Mouse (Mus musculus) testis, adult 10 weeks (tissue): ENCODE measurements around the gene Lrrfip1. TPM values are rescaled to one million over a fixed set of nuclear protein-coding genes. Genes with fewer than 3 reads are reported as not detected.

ENCODE experiments used
- polyA plus RNA-seq: library from polyadenylated mRNA; stranded (reverse); fragments of 350-450 nt; fragmentation: Illumina TruSeq; extraction: RNeasy Lipid Tissue Mini Kit (QIAGEN cat#74804); gene quantifications from one replicate; pipeline ENCODE4 v1.2.3, GENCODE M21; 2014; ENCODE audit warnings: low read depth, low replicate concordance

The Lrrfip1 gene
- polyA plus RNA-seq: 1.1 TPM

DNA sequence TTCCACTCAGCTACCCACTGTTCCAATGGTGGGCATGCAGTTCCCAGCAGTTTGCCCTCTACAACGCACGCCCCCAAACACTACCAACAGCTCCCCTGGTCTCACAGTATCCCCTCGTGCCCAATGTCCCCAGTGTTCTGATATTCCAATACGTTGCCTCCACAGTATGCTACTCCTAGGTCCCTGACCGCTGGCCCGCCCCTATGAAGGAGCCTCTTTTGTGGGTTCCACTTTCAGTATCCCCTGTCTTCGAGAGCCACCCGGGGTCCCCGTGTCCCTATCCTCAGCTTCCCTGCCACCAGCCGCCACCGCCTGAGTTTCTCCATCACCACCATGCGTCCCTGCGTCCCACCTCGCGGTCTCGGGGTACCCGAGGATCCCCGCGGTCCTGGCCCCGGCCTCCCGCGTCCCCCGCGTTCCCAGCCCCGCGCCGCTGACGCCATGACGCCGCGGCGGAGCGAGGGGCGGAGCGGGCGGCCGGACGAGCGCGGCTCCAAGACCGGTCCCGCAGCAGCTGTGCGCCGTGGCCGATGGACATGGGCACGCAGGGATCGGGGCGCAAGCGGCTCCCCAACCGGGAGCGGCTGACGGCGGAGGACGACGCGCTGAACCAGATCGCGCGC, at the start of gene Lrrfip1:
Gene Lrrfip1 (plus strand): TSS at position 470 of the 623 bp plus-strand sequence.

DNA sequence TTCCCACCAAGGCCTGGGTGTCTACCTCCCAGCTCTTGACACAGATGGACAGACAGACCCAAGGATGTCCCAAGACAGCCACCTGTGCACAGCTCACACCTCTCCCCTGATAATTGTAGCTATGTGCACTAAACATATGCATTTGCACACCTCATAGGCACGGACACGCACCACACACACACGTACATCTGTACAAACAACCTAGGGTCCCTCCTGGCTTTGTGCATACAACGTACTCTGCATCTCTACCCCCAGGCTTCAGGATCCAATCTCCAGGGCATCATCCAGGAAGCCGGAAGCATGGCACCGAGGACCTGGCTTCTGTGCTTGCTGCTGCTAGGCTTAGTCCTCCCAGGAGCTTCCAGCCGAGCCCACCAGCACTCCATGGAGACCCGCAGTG, 45.7 kb upstream of the Lrrfip1 start, which contains the start of gene Prlh:
Gene Prlh (plus strand): TSS at position 301 of the 400 bp plus-strand sequence.

DNA sequence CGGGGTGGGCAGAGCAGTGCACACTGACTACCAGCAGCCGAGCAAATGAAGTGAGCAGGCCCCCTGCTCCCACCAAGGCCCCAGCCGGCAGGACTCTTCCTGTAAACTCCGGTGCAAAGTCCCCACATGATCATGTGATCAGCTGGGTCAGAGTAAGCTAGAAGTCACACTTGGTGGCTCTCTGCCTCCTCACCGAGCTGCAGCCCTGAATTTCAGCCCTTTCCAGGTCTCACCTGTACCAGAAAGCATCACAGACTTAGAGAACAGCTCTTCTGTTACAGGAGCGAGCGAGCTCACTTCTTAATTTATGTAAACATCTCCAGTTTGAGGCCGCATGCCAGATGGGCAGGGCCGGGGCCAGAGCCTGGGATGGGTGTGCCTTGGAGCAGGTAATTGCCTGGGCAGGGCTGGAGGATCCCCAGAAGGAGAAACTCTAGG, 29.2 kb upstream of the Lrrfip1 start, which contains the start of gene Rab17:
Gene Rab17 (minus strand): TSS at position 315 of the 438 bp plus-strand sequence.

GRCm38 (mm10) chr1:91144813-91145212, 146.3 kb downstream of the Lrrfip1 start, which contains the start of gene Rbm44:
Rbm44 (plus strand) TSS chr1:91145089.

Other genes with a start within 250 kb of the Lrrfip1 start
- gene Col6a3, start 154.8 kb upstream of the Lrrfip1 start, polyA plus RNA-seq: 5.7 TPM
- 0.24 TPM for gene Mlph, start 83.7 kb upstream of the Lrrfip1 start, polyA plus RNA-seq
- gene Prlh, start 45.6 kb upstream of the Lrrfip1 start, polyA plus RNA-seq: not detected
- not detected for gene Rab17, start 29.1 kb upstream of the Lrrfip1 start, polyA plus RNA-seq
- 167 TPM for gene Rbm44, start 146.4 kb downstream of the Lrrfip1 start, polyA plus RNA-seq
- 0.20 TPM for gene Ramp1, start 181.1 kb downstream of the Lrrfip1 start, polyA plus RNA-seq